Mouse (Mus musculus): Measurements from ENCODE around the gene Rcor2. TPM values are rescaled to one million over a fixed set of nuclear protein-coding genes. Genes with fewer than 3 reads are reported as not detected.

Gene Rcor2
- total and polyA plus RNA-seq, 3 experiments: 5.7 to 12.7 (median 7.6) TPM

DNA sequence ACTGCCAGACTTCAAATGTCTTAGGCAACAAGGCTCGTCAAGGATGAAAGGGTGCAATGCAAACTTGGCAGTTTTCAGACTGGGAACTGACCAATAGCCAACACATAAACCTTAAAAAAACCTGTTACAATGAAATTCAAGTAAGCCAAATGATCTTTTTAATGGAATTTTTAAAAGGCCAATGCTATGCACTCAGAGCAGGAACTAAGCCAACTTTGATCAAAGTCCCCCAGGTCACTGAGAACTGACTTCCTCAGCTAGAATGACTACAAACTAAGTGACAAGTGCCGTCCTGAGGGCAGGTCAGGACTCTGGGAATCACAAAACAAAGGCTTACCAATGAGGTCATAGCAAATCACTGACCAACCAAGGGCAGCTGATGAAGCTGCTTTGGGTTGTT is 53.1 kb downstream of the Rcor2 start:
- DNase-seq: no peak
- WGBS: 22% methylated on average over 2 of the region's 2 CpGs
- no peak overlapping the region for H3K27ac ChIP-seq

DNA sequence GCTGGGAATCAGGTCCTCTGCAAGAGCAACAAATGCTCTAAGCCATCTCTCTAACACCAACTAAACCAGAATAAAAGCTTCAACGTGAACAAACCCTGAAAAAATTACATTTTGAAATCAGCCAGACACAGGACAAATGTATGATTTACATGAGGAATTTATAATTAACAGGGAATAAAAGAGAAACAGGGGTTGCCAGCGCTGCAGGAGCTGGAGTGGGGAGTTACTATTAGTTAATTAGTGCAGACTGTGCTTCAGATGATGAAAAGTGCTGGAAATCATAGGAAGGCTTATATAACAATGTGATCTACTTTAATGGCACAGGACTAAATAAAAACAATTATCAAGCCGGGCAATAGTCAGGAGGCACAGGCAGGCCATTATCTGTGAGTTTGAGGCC is 54.3 kb downstream of the Rcor2 start:
- Histone ChIP-seq H3K4me1 (ENCODE audit: control insufficient read depth, insufficient read depth, low read length) (peaks cover 8% of the 10 kb centered on the region), H3K27me3 (ENCODE audit: control insufficient read depth, insufficient read depth, low read length) (no peaks in the 10 kb centered on the region), H3K79me2 (replicated peaks; ENCODE audit: control insufficient read depth, insufficient read depth, low read length) (peaks cover 8% of the 10 kb centered on the region), H3K4me3 (no peak overlapping the region), H3K9ac (ENCODE audit: low read depth, low read length) (no peak overlapping the region), H3K27ac (no peak overlapping the region), H3K36me3 (ENCODE audit: control insufficient read depth, insufficient read depth, low read length) (peaks cover 6% of the 10 kb centered on the region)
- WGBS: 82% methylated on average over 3 of the region's 3 CpGs
- intact Hi-C loops (cut with DNase I): no loop called here
- no peak for TF ChIP-seq POLR2A (IDR thresholded peaks at IDR 0.05; ENCODE audit: insufficient read depth, low read depth, low read length)
- no peak for TF ChIP-seq CTCF (IDR thresholded peaks at IDR 0.05)
- TF ChIP-seq EP300 (IDR thresholded peaks at IDR 0.05; ENCODE audit: insufficient read depth, low read depth, low read length): no peak
- no peak for DNase-seq

More for the DNA sequence above, 53.1 kb downstream of the Rcor2 start:
- Histone ChIP-seq H3K36me3 (ENCODE audit: control insufficient read depth, insufficient read depth, low read length) (peaks cover 6% of the 10 kb centered on the region), H3K4me1 (ENCODE audit: control insufficient read depth, insufficient read depth, low read length) (peaks cover 9% of the 10 kb centered on the region), H3K4me3 (no peak overlapping the region), H3K27me3 (ENCODE audit: control insufficient read depth, insufficient read depth, low read length) (no peaks in the 10 kb centered on the region), H3K79me2 (replicated peaks; ENCODE audit: control insufficient read depth, insufficient read depth, low read length) (peaks cover 11% of the 10 kb centered on the region), H3K9ac (ENCODE audit: low read depth, low read length) (no peak overlapping the region)
- TF ChIP-seq CTCF (IDR thresholded peaks at IDR 0.05) (no peak), POLR2A (IDR thresholded peaks at IDR 0.05; ENCODE audit: insufficient read depth, low read depth, low read length) (no peak), EP300 (IDR thresholded peaks at IDR 0.05; ENCODE audit: insufficient read depth, low read depth, low read length) (no peak)
- intact Hi-C loops (cut with DNase I): no loop called here

Other genes starting within 250 kb of the Rcor2 start
- 1 to 10 TPM; 5.2 to 9.0 TPM for gene Fermt3, start 247.9 kb upstream of the Rcor2 start, total RNA-seq (2021)
- gene Fermt3, start 247.9 kb upstream of the Rcor2 start, polyA plus RNA-seq (2012; rRNA removed): 4.7 and 7.8 TPM in 2 replicates
- gene Stip1, start 227.4 kb upstream of the Rcor2 start, total RNA-seq (2021): 100 to 1,000 TPM; 117 to 121 TPM
- gene Stip1, start 227.4 kb upstream of the Rcor2 start, polyA plus RNA-seq (2012; rRNA removed): 49.9 and 80.2 TPM in 2 replicates
- gene Macrod1, start 210.5 kb upstream of the Rcor2 start, total RNA-seq (2021): 100 to 1,000 TPM; 262 to 309 TPM
- gene Macrod1, start 210.5 kb upstream of the Rcor2 start, polyA plus RNA-seq (2012; rRNA removed): 260 and 278 TPM in 2 replicates
- 1 to 10 TPM; 1.1 to 1.2 TPM for gene Flrt1, start 161.6 kb upstream of the Rcor2 start, total RNA-seq (2021)
- gene Flrt1, start 161.6 kb upstream of the Rcor2 start, polyA plus RNA-seq (2012; rRNA removed): 0.84 and 0.94 TPM in 2 replicates
- gene Otub1, start 61.0 kb upstream of the Rcor2 start, total RNA-seq (2021): 10 to 100 TPM; 62.1 to 70.9 TPM
- 73.3 and 84.2 TPM in 2 replicates for gene Otub1, start 61.0 kb upstream of the Rcor2 start, polyA plus RNA-seq (2012; rRNA removed)
- gene Cox8a, start 49.7 kb upstream of the Rcor2 start, total RNA-seq (2021): 100 to 1,000 TPM; 384 to 424 TPM
- 589 and 775 TPM in 2 replicates for gene Cox8a, start 49.7 kb upstream of the Rcor2 start, polyA plus RNA-seq (2012; rRNA removed)
- 10 to 100 TPM; 14.9 to 16.4 TPM for gene Naa40, start 26.1 kb upstream of the Rcor2 start, total RNA-seq (2021)
- 23.8 and 31.8 TPM in 2 replicates for gene Naa40, start 26.1 kb upstream of the Rcor2 start, polyA plus RNA-seq (2012; rRNA removed)
- 10 to 100 TPM; 46.2 to 53.8 TPM for gene Mark2, start 74.5 kb downstream of the Rcor2 start, total RNA-seq (2021)
- 53.1 and 56.7 TPM in 2 replicates for gene Mark2, start 74.5 kb downstream of the Rcor2 start, polyA plus RNA-seq (2012; rRNA removed)
- gene Spindoc, start 115.7 kb downstream of the Rcor2 start, total RNA-seq (2021): 10 to 100 TPM; 11.6 to 14.0 TPM
- gene Spindoc, start 115.7 kb downstream of the Rcor2 start, polyA plus RNA-seq (2012; rRNA removed): 12.4 and 13.4 TPM in 2 replicates
- 10 to 100 TPM; 13.1 to 13.4 TPM for gene 2700081O15Rik, start 150.3 kb downstream of the Rcor2 start, total RNA-seq (2021)
- 16.4 and 25.7 TPM in 2 replicates for gene 2700081O15Rik, start 150.3 kb downstream of the Rcor2 start, polyA plus RNA-seq (2012; rRNA removed)
- gene Rtn3, start 216.0 kb downstream of the Rcor2 start, total RNA-seq (2021): 10 to 100 TPM; 71.8 to 75.4 TPM
- gene Rtn3, start 216.0 kb downstream of the Rcor2 start, polyA plus RNA-seq (2012; rRNA removed): 58.2 and 89.4 TPM in 2 replicates
- gene Atl3, start 226.7 kb downstream of the Rcor2 start, total RNA-seq (2021): 10 to 100 TPM; 14.0 TPM
- gene Atl3, start 226.7 kb downstream of the Rcor2 start, polyA plus RNA-seq (2012; rRNA removed): 6.8 and 14.3 TPM in 2 replicates